Mouse (Mus musculus) forebrain, embryonic 14.5 days (tissue): Measurements from ENCODE around the gene Celf1. TPM values are rescaled to one million over a fixed set of nuclear protein-coding genes. Genes with fewer than 3 reads are reported as not detected.

Source experiments
- ATAC-seq: fragments of 200-750 bp; cut with Nextera tagmentation; 2 replicates; pipeline ENCODE4 v1.8.0; 2017; ENCODE audit warnings: mild to moderate bottlenecking, moderate library complexity
- DNase-seq: peaks from one replicate; pipeline ENCODE4 v3.0.0-alpha.2; 2015; ENCODE audit warnings: low spot score
- H3K27ac ChIP-seq: fragments of 300-500 bp; sonication (generic); 2 replicates; pipeline ENCODE4 v1.5.1; 2014; ENCODE audit warnings: low read depth, mild to moderate bottlenecking, control low read depth, low read length, moderate library complexity
- H3K27me3 ChIP-seq: fragments of 300-500 bp; sonication (generic); replicated peaks from 2 replicates; pipeline ENCODE4 v1.6.1; 2014; ENCODE audit warnings: low read length, control low read depth, mixed read lengths; ENCODE audit not compliant: control insufficient read depth, insufficient read depth
- H3K36me3 ChIP-seq: fragments of 300-500 bp; sonication (generic); 2 replicates; pipeline ENCODE4 v1.6.1; 2014; ENCODE audit warnings: low read length, control low read depth; ENCODE audit not compliant: control insufficient read depth, insufficient read depth
- H3K4me1 ChIP-seq: fragments of 300-500 bp; sonication (generic); 2 replicates; pipeline ENCODE4 v1.6.1; 2014; ENCODE audit warnings: antibody characterized with exemption, low read length, control low read depth; ENCODE audit not compliant: control insufficient read depth, insufficient read depth
- H3K4me2 ChIP-seq: fragments of 300-500 bp; sonication (generic); 2 replicates; pipeline ENCODE4 v1.6.1; 2014; ENCODE audit warnings: mild to moderate bottlenecking, control low read depth, low read length
- H3K4me3 ChIP-seq: fragments of 300-500 bp; sonication (generic); 2 replicates; pipeline ENCODE4 v1.5.1; 2014; ENCODE audit warnings: low read depth, low read length, control low read depth
- H3K9ac ChIP-seq: fragments of 300-500 bp; sonication (generic); 2 replicates; pipeline ENCODE4 v1.6.1; 2014; ENCODE audit warnings: mild to moderate bottlenecking, low read length, control low read depth, moderate library complexity
- H3K9me3 ChIP-seq: fragments of 300-500 bp; sonication (generic); replicated peaks from 2 replicates; pipeline ENCODE4 v1.6.1; 2016; ENCODE audit warnings: low read length, control low read depth, mixed read lengths; ENCODE audit not compliant: control insufficient read depth
- WGBS: fragments of 180-500 bp; shearing (Covaris S2); extraction: QIAGEN DNeasy Blood & Tissue Kit; methylation state at CpG from one replicate; pipeline ENCODE4 v1.1.7; 2014; 5-methylcytosine and 5-hydroxymethylcytosine counted together
- polyA plus RNA-seq: library from polyadenylated mRNA; unstranded; fragments of >200 nt; fragmentation: Nextera tagmentation; extraction: Ambion mirVana; gene quantifications from 2 replicates; pipeline ENCODE4 v1.2.1, GENCODE M21; 2014

Celf1 gene
- polyA plus RNA-seq, 1 experiment from 2014 or later = 76.4 TPM

DNA sequence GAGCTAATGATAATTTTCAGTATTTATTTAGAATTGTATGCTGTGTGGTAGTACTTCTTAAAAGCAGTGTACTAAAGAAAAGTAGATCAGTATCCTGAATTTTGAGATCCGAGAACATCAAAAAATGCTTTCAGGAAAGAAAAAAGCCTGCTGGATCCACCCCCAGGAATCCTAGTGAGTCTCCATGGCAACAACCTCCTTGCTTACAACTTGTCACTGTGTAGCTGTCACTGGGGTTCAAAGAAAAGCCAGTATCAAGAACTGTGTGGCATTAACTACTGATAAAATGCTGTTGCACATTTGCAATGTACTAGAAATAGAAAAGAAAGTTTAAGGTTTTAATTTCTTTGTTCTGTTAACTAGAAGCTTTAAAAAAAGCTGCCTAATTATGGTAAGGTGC is 15.9 kb downstream of the Celf1 start:
- H3K9me3 ChIP-seq = no peaks in the 10 kb centered on the region
- 5% methylated on average over 1 of the region's 1 CpGs for WGBS

GRCm38 (mm10) chr2:90958856-90959255 is 18.7 kb downstream of the Celf1 start:
- H3K27ac ChIP-seq = no peak overlapping the region
- no peaks in the 10 kb centered on the region for H3K9me3 ChIP-seq
- H3K4me3 ChIP-seq = no peak overlapping the region
- H3K4me2 ChIP-seq = no peak overlapping the region
- whole genome bisulfite sequencing = 90% methylated on average over 3 of the region's 3 CpGs
- H3K36me3 ChIP-seq = no peaks in the 10 kb centered on the region
- H3K9ac ChIP-seq = no peak overlapping the region
- no peaks in the 10 kb centered on the region for H3K27me3 ChIP-seq
- no peak for ATAC-seq
- H3K4me1 ChIP-seq = peaks cover 8% of the 10 kb centered on the region; the same call in 1 of the 2 replicates
- no peak for DNase-seq

More for the DNA sequence above, 15.9 kb downstream of the Celf1 start:
- no peak overlapping the region for H3K9ac ChIP-seq
- no peak overlapping the region for H3K4me3 ChIP-seq
- no peaks in the 10 kb centered on the region for H3K27me3 ChIP-seq
- H3K36me3 ChIP-seq = no peaks in the 10 kb centered on the region
- no peak overlapping the region for H3K4me2 ChIP-seq
- H3K4me1 ChIP-seq = peaks cover 8% of the 10 kb centered on the region; the same call in 1 of the 2 replicates
- H3K27ac ChIP-seq = 0 out of 2 replicates have a peak overlapping the region, but pooled peaks have one; percentile 34
- DNase-seq = peak; percentile 81
- peak; percentile 87 for ATAC-seq

DNA sequence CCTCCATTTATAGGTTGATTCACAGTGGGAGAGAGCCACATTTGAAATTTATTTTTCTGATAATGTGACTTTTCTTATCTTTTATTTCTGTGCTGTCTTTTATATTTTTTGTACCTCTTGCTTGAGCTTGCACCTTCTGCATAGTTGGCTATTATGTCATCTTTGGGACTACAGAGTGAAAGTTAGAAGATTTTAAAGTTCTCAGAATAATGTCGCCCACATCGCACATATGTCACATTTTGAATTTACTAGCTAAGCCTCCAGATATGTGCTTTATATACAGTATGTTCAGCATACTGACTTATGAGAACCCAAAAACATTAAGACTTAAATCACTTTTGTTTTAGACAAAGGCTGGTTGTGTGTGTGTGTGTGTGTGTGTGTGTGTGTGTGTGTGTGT is 19.8 kb downstream of the Celf1 start:
- WGBS = 95% methylated on average over 2 of the region's 2 CpGs

DNA sequence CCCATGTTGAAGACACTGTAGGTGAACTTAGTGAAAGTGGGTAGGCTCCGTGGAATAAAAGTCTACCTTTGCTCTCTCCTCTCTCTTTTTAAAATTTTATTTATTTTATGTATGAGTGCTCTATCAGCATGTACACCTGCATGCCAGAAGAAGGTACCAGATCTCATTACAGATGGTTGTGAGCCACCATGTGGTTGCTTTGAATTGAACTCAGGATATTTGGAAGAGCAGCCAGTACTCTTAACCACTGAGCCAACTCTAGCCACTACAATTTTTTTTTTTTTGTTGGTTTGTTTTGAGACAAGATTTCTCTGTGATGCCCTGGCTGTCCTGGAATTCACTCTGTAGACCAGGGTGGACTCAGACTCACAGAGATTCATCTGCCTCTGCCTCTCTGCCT is 23.1 kb downstream of the Celf1 start:
- Histone ChIP-seq H3K4me2 (no peak overlapping the region), H3K4me1 (peaks cover 10% of the 10 kb centered on the region; the same call in 1 of the 2 replicates), H3K9me3 (no peaks in the 10 kb centered on the region), H3K36me3 (no peaks in the 10 kb centered on the region), H3K27ac (no peak overlapping the region), H3K9ac (no peak overlapping the region), H3K27me3 (no peaks in the 10 kb centered on the region), H3K4me3 (no peak overlapping the region)
- ATAC-seq (no peak), DNase-seq (no peak)
- 90% methylated on average over 1 of the region's 1 CpGs for WGBS

More for the DNA sequence above, 19.8 kb downstream of the Celf1 start:
- Histone ChIP-seq H3K27ac (no peak overlapping the region), H3K27me3 (no peaks in the 10 kb centered on the region), H3K4me1 (peaks cover 13% of the 10 kb centered on the region; the same call in 1 of the 2 replicates), H3K9me3 (no peaks in the 10 kb centered on the region), H3K4me3 (no peak overlapping the region), H3K36me3 (no peaks in the 10 kb centered on the region), H3K9ac (no peak overlapping the region), H3K4me2 (no peak overlapping the region)
- no peak for ATAC-seq
- DNase-seq = no peak

DNA sequence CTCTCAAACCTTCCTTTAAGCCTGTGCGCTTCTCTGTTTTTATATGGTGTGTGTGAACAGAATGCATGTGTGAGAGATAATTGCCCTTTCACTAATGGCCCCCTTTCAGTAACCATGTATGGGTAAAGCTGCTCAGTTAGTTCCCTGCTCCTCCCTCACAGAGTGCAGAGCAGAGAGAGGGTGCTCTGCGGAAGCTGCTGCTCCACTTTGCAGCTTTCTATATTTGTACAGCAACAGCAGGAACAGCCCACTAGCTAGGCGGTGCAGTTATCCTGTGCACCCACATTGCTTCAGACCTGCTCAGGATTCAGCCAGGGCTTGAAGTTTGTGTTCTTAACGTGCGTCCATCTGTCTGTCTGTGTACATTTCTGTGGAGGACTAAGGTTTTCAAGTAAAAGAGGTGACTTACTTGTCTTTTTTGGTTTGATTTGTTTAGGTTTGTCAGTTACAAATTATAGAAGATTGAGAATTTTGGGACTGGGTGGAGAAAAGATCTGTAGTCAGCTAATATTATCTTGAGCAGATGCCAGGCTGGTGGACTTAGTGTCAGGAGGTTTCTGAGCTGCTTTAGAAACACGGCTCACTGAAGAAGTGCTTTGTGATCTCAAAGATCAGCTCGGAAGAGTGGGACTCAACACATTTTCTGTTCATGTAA is 24.8 kb downstream of the Celf1 start:
- ATAC-seq = peak; percentile 63
- no peaks in the 10 kb centered on the region for H3K27me3 ChIP-seq
- H3K4me1 ChIP-seq = peaks cover 10% of the 10 kb centered on the region; the same call in 1 of the 2 replicates
- DNase-seq = peak; percentile 58
- no peaks in the 10 kb centered on the region for H3K9me3 ChIP-seq
- no peak overlapping the region for H3K4me3 ChIP-seq
- WGBS = 63% methylated on average over 7 of the region's 7 CpGs
- no peaks in the 10 kb centered on the region for H3K36me3 ChIP-seq
- H3K27ac ChIP-seq = peak overlapping the region; percentile 54; the same call in 1 of the 2 replicates
- H3K4me2 ChIP-seq = no peak overlapping the region
- H3K9ac ChIP-seq = no peak overlapping the region

DNA sequence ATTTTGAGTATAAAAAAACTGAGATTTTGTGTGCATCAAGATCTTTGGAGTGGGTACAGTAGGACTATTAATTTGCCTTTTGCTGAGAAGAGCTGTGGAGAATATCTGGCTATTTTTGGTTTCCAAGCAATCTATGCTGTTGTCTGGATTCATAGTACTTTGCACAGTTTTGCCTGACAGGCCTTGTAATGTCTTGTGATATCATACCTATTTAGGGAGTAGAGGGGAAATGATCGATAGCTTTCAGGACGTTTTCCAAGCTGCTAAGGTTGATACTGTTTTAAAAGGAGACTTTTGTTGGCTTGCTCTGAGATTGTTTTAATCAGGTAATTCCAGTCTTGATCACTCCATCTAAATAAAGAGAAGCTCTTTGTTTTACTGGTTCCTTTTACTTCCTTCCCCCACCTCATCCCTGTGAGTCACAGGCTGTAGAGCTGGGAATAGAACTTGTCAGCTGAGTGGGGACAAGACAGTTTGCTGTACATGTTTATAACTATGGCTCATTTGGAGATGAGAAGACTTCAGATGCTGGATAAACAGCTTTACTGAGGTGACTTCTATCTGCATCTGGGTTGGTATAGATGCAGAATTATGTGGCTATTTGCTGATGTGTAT is 25.4 kb downstream of the Celf1 start:
- no peak for ATAC-seq
- Histone ChIP-seq H3K4me3 (no peak overlapping the region), H3K27ac (no peak overlapping the region), H3K36me3 (no peaks in the 10 kb centered on the region), H3K4me2 (no peak overlapping the region), H3K9me3 (no peaks in the 10 kb centered on the region), H3K9ac (no peak overlapping the region), H3K27me3 (no peaks in the 10 kb centered on the region), H3K4me1 (peaks cover 10% of the 10 kb centered on the region; the same call in 1 of the 2 replicates)
- 75% methylated on average over 2 of the region's 2 CpGs for WGBS
- no peak for DNase-seq

GRCm38 (mm10) chr2:90970606-90971005 is 30.4 kb downstream of the Celf1 start:
- Histone ChIP-seq H3K27me3 (no peaks in the 10 kb centered on the region), H3K36me3 (0 out of 2 replicates have a peak, but pooled peaks cover 3% of the 10 kb centered on the region), H3K27ac (peak overlapping the region; percentile 21; the same call in 1 of the 2 replicates), H3K9me3 (no peaks in the 10 kb centered on the region), H3K9ac (no peak overlapping the region), H3K4me1 (0 out of 2 replicates have a peak, but pooled peaks cover 3% of the 10 kb centered on the region), H3K4me2 (no peak overlapping the region), H3K4me3 (no peak overlapping the region)
- ATAC-seq (no peak), DNase-seq (peak; percentile 31)

DNA sequence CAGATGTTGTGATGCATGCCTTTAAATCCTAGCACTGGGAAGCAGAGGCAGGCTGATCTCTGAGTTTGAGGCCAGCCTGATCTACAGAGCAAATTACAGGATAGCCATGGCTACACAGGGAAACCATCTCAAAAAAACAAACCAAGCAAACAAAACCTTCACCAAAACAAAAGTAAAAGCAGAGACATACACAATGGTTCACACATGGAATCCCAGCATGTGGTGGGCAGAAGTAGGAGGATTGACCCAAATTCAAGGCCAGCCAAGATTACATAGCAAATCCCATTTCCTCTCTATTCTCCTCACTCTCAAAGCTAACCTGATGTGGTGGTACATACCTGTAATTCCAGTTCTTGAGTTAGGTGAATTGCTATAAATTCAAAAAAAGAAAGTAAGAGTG is 33.9 kb downstream of the Celf1 start:
- Histone ChIP-seq H3K27me3 (no peaks in the 10 kb centered on the region), H3K4me2 (no peak overlapping the region), H3K4me3 (no peak overlapping the region), H3K27ac (no peak overlapping the region), H3K9ac (no peak overlapping the region), H3K36me3 (0 out of 2 replicates have a peak, but pooled peaks cover 3% of the 10 kb centered on the region), H3K4me1 (0 out of 2 replicates have a peak, but pooled peaks cover 3% of the 10 kb centered on the region), H3K9me3 (no peaks in the 10 kb centered on the region)
- ATAC-seq (no peak), DNase-seq (no peak)
